Mouse (Mus musculus) E14TG2a.4 (cell line): ENCODE data around the gene Pdk3.

Experiments
- CTCF ChIP-seq: conservative IDR thresholded peaks from 2 replicates; pipeline ENCODE4 v1.5.1; 2014; ENCODE audit warnings: low read length
- NANOG ChIP-seq: IDR thresholded peaks from 2 replicates; pipeline ENCODE4 v1.6.1; 2014; ENCODE audit warnings: borderline replicate concordance, low read length, mixed read lengths
- POU5F1 ChIP-seq: IDR thresholded peaks from 2 replicates; pipeline ENCODE4 v1.6.1; 2014; ENCODE audit warnings: low read length, borderline replicate concordance

GRCm38 (mm10) chrX:93862525-93863086 lies 30.6 kb upstream of the Pdk3 start:
- TF ChIP-seq CTCF, result no peak
- TF ChIP-seq NANOG, result no peak
- no peak for TF ChIP-seq POU5F1
